Mouse (Mus musculus) heart, adult 18-20 months (tissue): ENCODE results near the gene 9430038I01Rik. TPM values are rescaled to one million over a fixed set of nuclear protein-coding genes. Genes with fewer than 3 reads are reported as not detected.

Experiments
- DNase-seq, 2 experiments: peaks; one replicate each; pipeline ENCODE4 v3.0.0; 2021 to 2022; ENCODE audit warnings: mixed read lengths in 1 of 2
- total RNA-seq, 2 experiments: library from RNA; stranded (reverse); gene quantifications; 2 replicates each; pipeline ENCODE4 v1.2.3; 2021

The 9430038I01Rik gene
- total RNA-seq, 2 experiments from 2014 or later, result 6.9 to 7.3 TPM

GRCm38 (mm10) chr7:137366736-137367135 lies 43.8 kb downstream of the 9430038I01Rik start:
- DNase-seq, result no peak

GRCm38 (mm10) chr7:137365056-137365455 lies 45.5 kb downstream of the 9430038I01Rik start:
- no peak for DNase-seq

- DNase-seq, result no peak
These were observed 46.0 kb downstream of the 9430038I01Rik start for GRCm38 (mm10) chr7:137364571-137364970.

GRCm38 (mm10) chr7:137346860-137347259 lies 63.7 kb downstream of the 9430038I01Rik start:
- peak in 1 of 2 experiments; percentile 9 for DNase-seq

- DNase-seq, result peak; percentile 41 to 56
These were observed 64.5 kb downstream of the 9430038I01Rik start for GRCm38 (mm10) chr7:137346068-137346467.

- DNase-seq, result no peak
These were observed 76.6 kb downstream of the 9430038I01Rik start for GRCm38 (mm10) chr7:137333951-137334350.

Other genes with a start within 250 kb of the 9430038I01Rik start
- 1 to 10 TPM; 4.7 to 5.5 TPM for gene Ebf3, start 96.3 kb downstream of the 9430038I01Rik start, total RNA-seq
- gene Glrx3, start 26.9 kb upstream of the 9430038I01Rik start, total RNA-seq, result 100 to 1,000 TPM; 136 to 144 TPM